Mouse (Mus musculus) liver, postnatal 0 days (tissue): ENCODE measurements at regions not wholly inside any gene's neighbourhood (a gene's known extent, or its start where the extent isn't known, plus 50 kb on each side); places are given as distances from the start of the nearest gene placed in this dataset.

Source experiments
- CTCF ChIP-seq: sonication (generic); IDR thresholded peaks from 2 replicates; pipeline ENCODE4 v1.5.1; 2016; ENCODE audit warnings: antibody characterized with exemption, low read depth
- EP300 ChIP-seq: IDR thresholded peaks from 2 replicates; pipeline ENCODE4 v1.6.1; 2016; ENCODE audit warnings: antibody characterized with exemption, low read depth, mild to moderate bottlenecking

DNA sequence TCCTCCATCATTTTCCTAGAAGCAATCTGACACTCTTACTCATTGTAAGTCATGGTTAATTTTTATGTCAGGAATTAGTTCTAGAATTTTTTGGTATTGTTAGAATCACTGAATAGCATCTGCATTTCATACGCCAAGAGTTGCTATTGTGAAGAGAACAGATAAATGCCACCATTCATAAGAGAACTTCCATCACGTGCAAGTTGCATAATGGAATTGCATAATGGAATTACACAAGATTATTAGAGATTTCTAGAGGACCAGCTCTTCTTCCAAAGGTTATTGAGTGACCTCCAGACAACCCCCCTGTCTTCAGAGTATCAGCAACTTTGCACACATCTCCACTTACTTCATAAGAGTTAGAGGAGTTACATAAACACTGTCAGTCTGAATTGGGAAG is 233.7 kb upstream of the Pum3 start:
- TF ChIP-seq EP300 (no peak), CTCF (no peak)
